Mouse (Mus musculus) left cerebral cortex, postnatal 36 days (tissue): ENCODE data around the gene Nrf1. TPM values are rescaled to one million over a fixed set of nuclear protein-coding genes. Genes with fewer than 3 reads are reported as not detected.

Source experiments
- microRNA-seq: library from miRNA; unstranded; fragments of <30 nt; microRNA quantifications from one replicate; pipeline ENCODE4 v1.2.0, GENCODE M21; 2022
- total RNA-seq, 2 experiments: library from RNA; stranded (reverse); gene quantifications; 2 replicates each; pipeline ENCODE4 v1.2.3; 2021

Gene Nrf1
- total RNA-seq, 2 experiments from 2014 or later: 19.8 to 23.1 TPM

Small RNA genes lying within 50 kb of the gene (microRNA-seq; reads per million reads assigned to microRNA genes)
- gene Mir182 (12.7 reads per million, percentile 32 among the genes with 10 or more reads in this experiment), gene Mir183 (24.1 reads per million, percentile 42 among the genes with 10 or more reads in this experiment), gene Mir96 (not detected)

Other genes with a start within 250 kb of the Nrf1 start
- 10 to 100 TPM; 19.6 to 30.6 TPM for gene Strip2, start 131.0 kb upstream of the Nrf1 start, total RNA-seq